Mouse (Mus musculus) limb, embryonic 11.5 days (tissue): ENCODE results near the gene Olfr307. TPM values are rescaled to one million over a fixed set of nuclear protein-coding genes. Genes with fewer than 3 reads are reported as not detected.

Source experiments
- ATAC-seq: fragments of 200-750 bp; cut with Nextera tagmentation; 2 replicates; pipeline ENCODE4 v1.8.0; 2017; ENCODE audit warnings: low read depth; ENCODE audit not compliant: insufficient number of reproducible peaks, low FRiP score, low TSS enrichment
- DNase-seq: peaks from one replicate; pipeline ENCODE4 v3.0.0-alpha.2; 2015; ENCODE audit warnings: low spot score
- H3K27ac ChIP-seq: fragments of 300-500 bp; sonication (generic); replicated peaks from 2 replicates; pipeline ENCODE4 v1.5.1; 2014; ENCODE audit warnings: low read depth, mild to moderate bottlenecking, low read length
- H3K27me3 ChIP-seq: fragments of 300-500 bp; sonication (generic); 2 replicates; pipeline ENCODE4 v1.6.1; 2014; ENCODE audit warnings: mild to moderate bottlenecking, low read length, mixed read lengths; ENCODE audit not compliant: control insufficient read depth, insufficient read depth
- H3K36me3 ChIP-seq: fragments of 300-500 bp; sonication (generic); 2 replicates; pipeline ENCODE4 v1.6.1; 2014; ENCODE audit warnings: mild to moderate bottlenecking, low read length, moderate library complexity, mixed read lengths; ENCODE audit not compliant: control insufficient read depth, insufficient read depth
- H3K4me1 ChIP-seq: fragments of 300-500 bp; sonication (generic); 2 replicates; pipeline ENCODE4 v1.6.1; 2014; ENCODE audit warnings: low read length, mixed read lengths; ENCODE audit not compliant: control insufficient read depth, insufficient read depth
- H3K4me2 ChIP-seq: fragments of 300-500 bp; sonication (generic); 2 replicates; pipeline ENCODE4 v1.6.1; 2014; ENCODE audit warnings: low read depth, mild to moderate bottlenecking, moderate library complexity; ENCODE audit not compliant: severe bottlenecking
- H3K4me3 ChIP-seq: fragments of 300-500 bp; sonication (generic); 2 replicates; pipeline ENCODE4 v1.5.1; 2014; ENCODE audit warnings: low read depth, low read length
- H3K9ac ChIP-seq: fragments of 300-500 bp; sonication (generic); 2 replicates; pipeline ENCODE4 v1.6.1; 2014; ENCODE audit warnings: mild to moderate bottlenecking, low read length
- H3K9me3 ChIP-seq: fragments of 300-500 bp; sonication (generic); 2 replicates; pipeline ENCODE4 v1.6.1; 2016; ENCODE audit warnings: low read length; ENCODE audit not compliant: control insufficient read depth
- WGBS: fragments of 180-500 bp; shearing (Covaris S2); extraction: QIAGEN DNeasy Blood & Tissue Kit; methylation state at CpG from one replicate; pipeline ENCODE4 v1.1.7; 2014; 5-methylcytosine and 5-hydroxymethylcytosine counted together
- microRNA-seq: library from miRNA; unstranded; fragments of <30 nt; microRNA quantifications from one replicate; pipeline ENCODE4, GENCODE M21; 2016
- polyA plus RNA-seq: library from polyadenylated mRNA; unstranded; fragments of >200 nt; fragmentation: Nextera tagmentation; extraction: Ambion mirVana; gene quantifications from 2 replicates; pipeline ENCODE4 v1.2.1, GENCODE M21; 2014

Olfr307 gene
- polyA plus RNA-seq, 1 experiment from 2014 or later, result not detected

DNA sequence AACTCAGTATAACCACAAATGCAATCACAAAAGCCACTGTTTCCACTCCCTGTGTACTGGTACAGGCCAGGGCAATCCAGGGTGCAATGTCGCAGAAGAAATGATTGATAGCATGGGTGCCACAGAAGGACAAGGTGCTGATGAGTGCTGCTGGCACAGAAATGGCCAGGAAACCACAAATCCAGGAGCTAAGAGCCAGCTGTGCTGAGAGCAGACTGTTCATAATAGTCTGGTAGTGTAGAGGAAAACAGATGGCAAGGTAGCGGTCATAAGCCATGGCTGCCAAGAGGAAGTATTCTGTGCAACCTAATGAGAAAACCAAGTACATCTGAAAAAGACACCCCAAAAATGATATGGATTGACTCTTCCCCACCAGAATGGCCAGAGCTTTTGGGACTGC is 16.1 kb downstream of the Olfr307 start:
- no peaks in the 10 kb centered on the region for H3K4me1 ChIP-seq

DNA sequence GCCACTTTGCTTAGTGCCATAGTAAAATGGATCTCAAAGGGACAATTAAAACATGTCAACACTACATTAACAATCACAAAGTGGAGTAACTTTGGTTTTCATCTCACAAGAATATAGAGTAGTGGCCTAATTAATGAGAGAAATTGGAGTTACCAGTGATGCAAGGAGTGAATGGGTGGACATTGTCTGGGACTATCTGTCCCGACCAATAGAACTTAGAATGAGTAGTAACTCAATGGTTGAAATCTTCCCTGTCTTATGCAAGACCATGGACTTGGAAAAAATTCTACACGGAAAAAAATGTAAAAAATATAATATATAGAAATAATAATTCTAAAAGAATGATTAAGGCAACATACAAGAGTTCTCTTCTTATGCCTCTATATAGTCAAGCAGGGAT is 23.8 kb downstream of the Olfr307 start, which contains the start of gene Olfr309:
Gene Olfr309, minus strand, starts transcription at position 101 of the 400 bp plus-strand sequence.
- WGBS, result 88% methylated on average over 2 of the region's 2 CpGs
- H3K27me3 ChIP-seq, result no peaks in the 10 kb centered on the region
- no peak within 1 kb of the TSS for H3K27ac ChIP-seq
- H3K4me3 ChIP-seq, result no peak within 1 kb of the TSS
- H3K4me2 ChIP-seq, result no peak within 1 kb of the TSS
- H3K9ac ChIP-seq, result no peak within 1 kb of the TSS
- ATAC-seq (no peak), DNase-seq (no peak)
- H3K9me3 ChIP-seq, result no peaks in the 10 kb centered on the region
- no peaks in the 10 kb centered on the region for H3K4me1 ChIP-seq
- H3K36me3 ChIP-seq, result no peaks in the 10 kb centered on the region

More for the DNA sequence above, 16.1 kb downstream of the Olfr307 start:
- WGBS, result 83% methylated on average over 2 of the region's 2 CpGs
- no peak for ATAC-seq
- no peak overlapping the region for H3K4me3 ChIP-seq
- DNase-seq, result no peak
- no peaks in the 10 kb centered on the region for H3K36me3 ChIP-seq
- no peaks in the 10 kb centered on the region for H3K27me3 ChIP-seq
- H3K27ac ChIP-seq, result no peak overlapping the region
- H3K4me2 ChIP-seq, result no peak overlapping the region
- no peak overlapping the region for H3K9ac ChIP-seq
- H3K9me3 ChIP-seq, result no peaks in the 10 kb centered on the region

Small RNAs within 50 kb of the gene (microRNA-seq; reads per million reads assigned to microRNA genes)
- not detected for gene Gm23192

Other genes starting within 250 kb of the Olfr307 start
- gene Vmn2r75, start 165.8 kb downstream of the Olfr307 start, polyA plus RNA-seq, result not detected in 2 replicates
- gene Vmn2r76, start 91.3 kb downstream of the Olfr307 start, polyA plus RNA-seq, result not detected in 2 replicates
- gene Olfr310, start 60.4 kb downstream of the Olfr307 start, polyA plus RNA-seq, result not detected in 2 replicates
- gene Olfr309, start 23.9 kb downstream of the Olfr307 start, polyA plus RNA-seq, result not detected in 2 replicates
- gene Olfr308, start 12.0 kb downstream of the Olfr307 start, polyA plus RNA-seq, result not detected in 2 replicates
- not detected in 2 replicates for gene Olfr305, start 29.3 kb upstream of the Olfr307 start, polyA plus RNA-seq
- gene Olfr304, start 49.1 kb upstream of the Olfr307 start, polyA plus RNA-seq, result not detected in 2 replicates
- not detected in 2 replicates for gene Olfr303, start 60.2 kb upstream of the Olfr307 start, polyA plus RNA-seq
- gene Olfr301, start 66.3 kb upstream of the Olfr307 start, polyA plus RNA-seq, result not detected in 2 replicates
- not detected in 2 replicates for gene Olfr299, start 122.3 kb upstream of the Olfr307 start, polyA plus RNA-seq
- gene Olfr298, start 154.9 kb upstream of the Olfr307 start, polyA plus RNA-seq, result not detected in 2 replicates
- gene Olfr297, start 182.4 kb upstream of the Olfr307 start, polyA plus RNA-seq, result not detected in 2 replicates
- gene Olfr295, start 246.3 kb upstream of the Olfr307 start, polyA plus RNA-seq, result not detected in 2 replicates